ENCODE assay signal across 8 mouse cellular contexts in genomic region chr4:132211091-132211942, GRCm38 (mm10). TPM values are rescaled to one million over a fixed set of nuclear protein-coding genes. Genes with fewer than 3 reads are reported as not detected.
DNase-seq lines count a peak whose midpoint lies in the region; ATAC-seq and TF ChIP-seq lines count a peak whose summit lies in the region.

No protein-coding gene starts in this region.

- peak; percentile 75 for ATAC-seq in forebrain, postnatal 0 days
- peak; percentile 85 for ATAC-seq in hindbrain, postnatal 0 days
- ATAC-seq in liver, embryonic 15.5 days (ENCODE audit: insufficient read depth), result peak; percentile 77

- peak overlapping the region; percentile 83 for H3K9ac ChIP-seq in forebrain, postnatal 0 days
- peak overlapping the region; percentile 99 for H3K9ac ChIP-seq in hindbrain, postnatal 0 days (replicated peaks; ENCODE audit: low read length)
- H3K9ac ChIP-seq in liver, embryonic 15.5 days, result peak overlapping the region; percentile 99

- no peaks in the 10 kb centered on the region for H3K9me3 ChIP-seq in forebrain, postnatal 0 days (ENCODE audit: low read length)
- H3K9me3 ChIP-seq in hindbrain, postnatal 0 days (ENCODE audit: low read length), result no peaks in the 10 kb centered on the region
- H3K9me3 ChIP-seq in liver, embryonic 15.5 days (replicated peaks), result no peaks in the 10 kb centered on the region

- H3K36me3 ChIP-seq in forebrain, postnatal 0 days (ENCODE audit: insufficient read depth), result peaks cover 10% of the 10 kb centered on the region; the same call in 1 of the 2 replicates
- no peaks in the 10 kb centered on the region; the same call in 1 of the 2 replicates for H3K36me3 ChIP-seq in hindbrain, postnatal 0 days (ENCODE audit: insufficient read depth, low read length)
- peaks cover 29% of the 10 kb centered on the region for H3K36me3 ChIP-seq in liver, embryonic 15.5 days (replicated peaks)

- WGBS in forebrain, postnatal 0 days, result 2% methylated on average over 88 of the region's 89 CpGs
- WGBS in hindbrain, postnatal 0 days, result 2% methylated on average over 60 of the region's 89 CpGs
- WGBS in liver, embryonic 15.5 days (ENCODE audit: insufficient replicate concordance), result under 1% methylated on average over 89 of the region's 89 CpGs
- WGBS in olfactory bulb, adult 2 months, result under 1% methylated on average over 84 of the region's 89 CpGs

- DNase-seq in layer of hippocampus, postnatal 10 days (ENCODE audit: low spot score in 2 of 2), result peak; percentile 28 to 33
- DNase-seq in layer of hippocampus, adult 8-10 months (ENCODE audit: low spot score in 2 of 2), result no peak
- peak; percentile 56 for DNase-seq in c-Kit-negative CD71-positive TER-119-positive erythroid progenitor cells, embryonic 14.5 days (ENCODE audit: low read depth, low spot score)
- peak; percentile 21 for DNase-seq in forebrain, postnatal 0 days
- peak; percentile 47 for DNase-seq in hindbrain, postnatal 0 days (ENCODE audit: low spot score)
- peak; percentile 64 for DNase-seq in thymus, postnatal 4 days

- H3K27ac ChIP-seq in forebrain, postnatal 0 days (ENCODE audit: low read depth, low read length), result peak overlapping the region; percentile 94
- H3K27ac ChIP-seq in hindbrain, postnatal 0 days, result peak overlapping the region; percentile 96
- H3K27ac ChIP-seq in liver, embryonic 15.5 days (replicated peaks), result peak overlapping the region; percentile 97
- no peak overlapping the region for H3K27ac ChIP-seq in olfactory bulb, adult 2 months (ENCODE audit: insufficient read depth, low read depth, low read length)

- no peak for TF ChIP-seq POLR2A in olfactory bulb, adult 2 months (IDR thresholded peaks at IDR 0.05; ENCODE audit: insufficient read depth, low read depth, low read length)

- H3K4me1 ChIP-seq in forebrain, postnatal 0 days (ENCODE audit: insufficient read depth), result no peaks in the 10 kb centered on the region
- peaks cover 5% of the 10 kb centered on the region; the same call in 1 of the 2 replicates for H3K4me1 ChIP-seq in hindbrain, postnatal 0 days (ENCODE audit: insufficient read depth, low read length)
- peaks cover 57% of the 10 kb centered on the region for H3K4me1 ChIP-seq in liver, embryonic 15.5 days (replicated peaks)
- no peaks in the 10 kb centered on the region for H3K4me1 ChIP-seq in olfactory bulb, adult 2 months (ENCODE audit: control insufficient read depth, insufficient read depth, low read length)

- peak overlapping the region; percentile 86 for H3K4me3 ChIP-seq in forebrain, postnatal 0 days (ENCODE audit: low read depth, low read length)
- peak overlapping the region; percentile 99 for H3K4me3 ChIP-seq in hindbrain, postnatal 0 days (ENCODE audit: low read length)
- peak overlapping the region; percentile 98 for H3K4me3 ChIP-seq in liver, embryonic 15.5 days (replicated peaks)
- H3K4me3 ChIP-seq in olfactory bulb, adult 2 months (ENCODE audit: insufficient read depth, low read depth, low read length), result peak overlapping the region; percentile 90

- H3K27me3 ChIP-seq in forebrain, postnatal 0 days (ENCODE audit: insufficient read depth, low read length), result no peaks in the 10 kb centered on the region
- no peaks in the 10 kb centered on the region for H3K27me3 ChIP-seq in hindbrain, postnatal 0 days (ENCODE audit: insufficient read depth, low read length)
- no peaks in the 10 kb centered on the region for H3K27me3 ChIP-seq in liver, embryonic 15.5 days

- TF ChIP-seq CTCF in forebrain, postnatal 0 days (IDR thresholded peaks at IDR 0.05; ENCODE audit: low read depth), result no peak
- TF ChIP-seq CTCF in hindbrain, postnatal 0 days (IDR thresholded peaks at IDR 0.05; ENCODE audit: low read depth), result no peak
- TF ChIP-seq CTCF in olfactory bulb, adult 2 months (IDR thresholded peaks at IDR 0.05; ENCODE audit: insufficient read depth, low read depth, low read length), result no peak

- peak overlapping the region; percentile 60 for H3K4me2 ChIP-seq in forebrain, postnatal 0 days (ENCODE audit: low read depth)
- peak overlapping the region; percentile 76 for H3K4me2 ChIP-seq in hindbrain, postnatal 0 days (ENCODE audit: low read depth, low read length)
- H3K4me2 ChIP-seq in liver, embryonic 15.5 days, result peak overlapping the region; percentile 85

RNA-seq across cellular contexts. Expression of gene Ythdf2, which starts 0.8 kb away (rescaled TPM):
- total RNA-seq in layer of hippocampus, postnatal 10 days (2021), result 10 to 100 TPM; 46.2 to 51.7 TPM
- 10 to 100 TPM; 45.4 to 48.3 (median 46.8) TPM for total RNA-seq in layer of hippocampus, adult 8-10 months (2022)
- 77.3 and 83.9 TPM in 2 replicates for total RNA-seq in forebrain, postnatal 0 days (2014; rRNA removed)
- polyA plus RNA-seq in forebrain, postnatal 0 days (2015; fragmentation: Nextera tagmentation; extraction: Ambion mirVana), result 122 and 126 TPM in 2 replicates
- total RNA-seq in hindbrain, postnatal 0 days (2014; rRNA removed), result 56.4 and 57.1 TPM in 2 replicates
- polyA plus RNA-seq in hindbrain, postnatal 0 days (2015; fragmentation: Nextera tagmentation; extraction: Ambion mirVana), result 86.4 and 87.7 TPM in 2 replicates
- polyA plus RNA-seq in liver, embryonic 15.5 days (2015; fragmentation: Nextera tagmentation; extraction: Ambion mirVana), result 26.2 and 28.6 TPM in 2 replicates
- not detected in 2 replicates for polyA plus RNA-seq in olfactory bulb, adult 2 months (2012; ENCODE audit: insufficient read depth, insufficient read length, low replicate concordance, missing spikeins)

RNA-seq across cellular contexts. Expression of gene Gmeb1, which starts 50.1 kb away (rescaled TPM):
- 10 to 100 TPM; 27.4 to 28.2 TPM for total RNA-seq in layer of hippocampus, postnatal 10 days (2021)
- 10 to 100 TPM; 23.9 to 25.1 (median 24.5) TPM for total RNA-seq in layer of hippocampus, adult 8-10 months (2022)
- total RNA-seq in forebrain, postnatal 0 days (2014; rRNA removed), result 17.1 and 21.3 TPM in 2 replicates
- 18.0 and 34.0 TPM in 2 replicates for polyA plus RNA-seq in forebrain, postnatal 0 days (2015; fragmentation: Nextera tagmentation; extraction: Ambion mirVana)
- 19.1 and 20.1 TPM in 2 replicates for total RNA-seq in hindbrain, postnatal 0 days (2014; rRNA removed)
- 29.9 and 30.2 TPM in 2 replicates for polyA plus RNA-seq in hindbrain, postnatal 0 days (2015; fragmentation: Nextera tagmentation; extraction: Ambion mirVana)
- 13.2 and 14.2 TPM in 2 replicates for polyA plus RNA-seq in liver, embryonic 15.5 days (2015; fragmentation: Nextera tagmentation; extraction: Ambion mirVana)
- not detected in 2 replicates for polyA plus RNA-seq in olfactory bulb, adult 2 months (2012; ENCODE audit: insufficient read depth, insufficient read length, low replicate concordance, missing spikeins)

Comparison
In these comparisons a context has a peak if more than half of its experiments do, and no peak if none do; other contexts are left out.
1. DNase-seq: peak in layer of hippocampus, postnatal 10 days (2 of 2), c-Kit-negative CD71-positive TER-119-positive erythroid progenitor cells, embryonic 14.5 days (single experiment), forebrain, postnatal 0 days (single experiment), hindbrain, postnatal 0 days (single experiment) and thymus, postnatal 4 days (single experiment); none in layer of hippocampus, adult 8-10 months (0 of 2).
2. Peak in every context shown above with its lines, with median percentiles within 50 percentile points of each other: ATAC-seq, H3K4me2 ChIP-seq, H3K4me3 ChIP-seq and H3K9ac ChIP-seq.